Mouse (Mus musculus) heart, embryonic 16.5 days (tissue): Measurements from ENCODE around the gene Acy3. TPM values are rescaled to one million over a fixed set of nuclear protein-coding genes. Genes with fewer than 3 reads are reported as not detected.
"Not testable (repeated sequence)": the region's sequence is repeated elsewhere in the genome, so short reads cannot be mapped to it uniquely, and the experiment has no call there.

Source experiments
- ATAC-seq: fragments of 200-750 bp; cut with Nextera tagmentation; replicated peaks from 2 replicates; pipeline ENCODE4 v1.8.0; 2017; ENCODE audit warnings: moderate number of reproducible peaks; ENCODE audit not compliant: insufficient read depth, low FRiP score; ENCODE audit errors: extremely low read depth
- H3K27ac ChIP-seq: fragments of 300-500 bp; sonication (generic); 2 replicates; pipeline ENCODE4 v1.5.1; 2014; ENCODE audit warnings: mild to moderate bottlenecking, low read length, control low read depth, moderate library complexity
- H3K27me3 ChIP-seq: fragments of 300-500 bp; sonication (generic); 2 replicates; pipeline ENCODE4 v1.6.1; 2014; ENCODE audit warnings: low read length, mixed read lengths; ENCODE audit not compliant: control insufficient read depth, insufficient read depth
- H3K36me3 ChIP-seq: fragments of 300-500 bp; sonication (generic); 2 replicates; pipeline ENCODE4 v1.6.1; 2014; ENCODE audit not compliant: control insufficient read depth, insufficient read depth
- H3K4me1 ChIP-seq: fragments of 300-500 bp; sonication (generic); 2 replicates; pipeline ENCODE4 v1.6.1; 2014; ENCODE audit warnings: low read length, mixed read lengths; ENCODE audit not compliant: control insufficient read depth, insufficient read depth
- H3K4me2 ChIP-seq: fragments of 300-500 bp; sonication (generic); 2 replicates; pipeline ENCODE4 v1.6.1; 2014; ENCODE audit warnings: low read depth, mild to moderate bottlenecking, control low read depth, low read length
- H3K4me3 ChIP-seq: fragments of 300-500 bp; sonication (generic); 2 replicates; pipeline ENCODE4 v1.5.1; 2014; ENCODE audit warnings: mild to moderate bottlenecking, control low read depth, low read length
- H3K9ac ChIP-seq: fragments of 300-500 bp; sonication (generic); 2 replicates; pipeline ENCODE4 v1.6.1; 2014; ENCODE audit warnings: low read length, control low read depth
- H3K9me3 ChIP-seq: fragments of 300-500 bp; sonication (generic); replicated peaks from 2 replicates; pipeline ENCODE4 v1.6.1; 2016; ENCODE audit warnings: low read length; ENCODE audit not compliant: control insufficient read depth
- WGBS: fragments of 180-500 bp; shearing (Covaris S2); extraction: QIAGEN DNeasy Blood & Tissue Kit; methylation state at CpG from one replicate; pipeline ENCODE4 v1.1.7; 2014; 5-methylcytosine and 5-hydroxymethylcytosine counted together
- polyA plus RNA-seq: library from polyadenylated mRNA; unstranded; fragments of >200 nt; fragmentation: Nextera tagmentation; extraction: Ambion mirVana; gene quantifications from 2 replicates; pipeline ENCODE4 v1.2.1, GENCODE M21; 2015

The Acy3 gene
- polyA plus RNA-seq, 1 experiment from 2014 or later = 13.0 TPM

- peak overlapping the region; percentile 89 for H3K9ac ChIP-seq
- ATAC-seq = 0 out of 2 replicates have a peak, but pooled peaks have one; percentile 5
- 29% methylated on average over 7 of the region's 8 CpGs for WGBS
Observed at GRCm38 (mm10) chr19:4037154-4037787, 50.9 kb downstream of the Acy3 start.

GRCm38 (mm10) chr19:4037788-4038232 lies 51.4 kb downstream of the Acy3 start, which contains the start of gene Gstp1:
Gstp1 (minus strand) TSS chr19:4037985.
- peak within 1 kb of the TSS; percentile 67 for H3K4me3 ChIP-seq
- H3K27ac ChIP-seq = peak within 1 kb of the TSS; percentile 85
- H3K9me3 ChIP-seq = no peaks in the 10 kb centered on the region
- H3K36me3 ChIP-seq = peaks cover 2% of the 10 kb centered on the region
- H3K9ac ChIP-seq = peak within 1 kb of the TSS; percentile 89
- WGBS = under 1% methylated on average over 26 of the region's 26 CpGs
- H3K27me3 ChIP-seq = no peaks in the 10 kb centered on the region
- peak within 1 kb of the TSS; percentile 85 for H3K4me2 ChIP-seq
- H3K4me1 ChIP-seq = peaks cover 12% of the 10 kb centered on the region; the same call in 1 of the 2 replicates
- peak; percentile 93 for ATAC-seq

More at GRCm38 (mm10) chr19:4037154-4037787, 50.9 kb downstream of the Acy3 start:
- not testable (repeated sequence) for H3K27me3 ChIP-seq, H3K9me3 ChIP-seq, H3K36me3 ChIP-seq
- Histone ChIP-seq H3K4me2 (peak overlapping the region; percentile 85), H3K27ac (peak overlapping the region; percentile 85), H3K4me1 (peaks cover 12% of the 10 kb centered on the region; the same call in 1 of the 2 replicates), H3K4me3 (peak overlapping the region; percentile 67)

Other genes starting within 250 kb of the Acy3 start
- gene Kmt5b, start 219.1 kb upstream of the Acy3 start, polyA plus RNA-seq = 18.9 and 20.4 TPM in 2 replicates
- gene Chka, start 134.8 kb upstream of the Acy3 start, polyA plus RNA-seq = 24.1 and 30.6 TPM in 2 replicates
- 31.0 and 32.3 TPM in 2 replicates for gene Tcirg1, start 79.4 kb upstream of the Acy3 start, polyA plus RNA-seq
- gene Ndufs8, start 73.8 kb upstream of the Acy3 start, polyA plus RNA-seq = 466 and 487 TPM in 2 replicates
- gene Aldh3b1, start 56.8 kb upstream of the Acy3 start, polyA plus RNA-seq = 2.6 and 3.7 TPM in 2 replicates
- 19.8 TPM in 2 replicates for gene Unc93b1, start 51.4 kb upstream of the Acy3 start, polyA plus RNA-seq
- not detected in 2 replicates for gene Aldh3b3, start 27.9 kb upstream of the Acy3 start, polyA plus RNA-seq
- 0.21 and 0.47 TPM in 2 replicates for gene Aldh3b2, start 14.2 kb upstream of the Acy3 start, polyA plus RNA-seq
- not detected in 2 replicates for gene Tbx10, start 6.2 kb downstream of the Acy3 start, polyA plus RNA-seq
- gene Nudt8, start 14.0 kb downstream of the Acy3 start, polyA plus RNA-seq = 67.8 and 75.1 TPM in 2 replicates
- 6.2 TPM in 2 replicates for gene Gm49405, start 14.1 kb downstream of the Acy3 start, polyA plus RNA-seq
- gene Doc2g, start 16.7 kb downstream of the Acy3 start, polyA plus RNA-seq = 84.9 and 90.6 TPM in 2 replicates
- gene Ndufv1, start 26.2 kb downstream of the Acy3 start, polyA plus RNA-seq = 618 and 661 TPM in 2 replicates
- 378 and 420 TPM in 2 replicates for gene Gstp1, start 51.4 kb downstream of the Acy3 start, polyA plus RNA-seq
- 8.0 and 18.4 TPM in 2 replicates for gene Gstp2, start 59.5 kb downstream of the Acy3 start, polyA plus RNA-seq
- 0.51 and 0.80 TPM in 2 replicates for gene Gstp3, start 73.0 kb downstream of the Acy3 start, polyA plus RNA-seq
- not detected in 2 replicates for gene Cabp2, start 95.0 kb downstream of the Acy3 start, polyA plus RNA-seq
- 86.0 and 86.2 TPM in 2 replicates for gene Cdk2ap2, start 110.6 kb downstream of the Acy3 start, polyA plus RNA-seq
- 27.7 and 29.4 TPM in 2 replicates for gene Pitpnm1, start 113.4 kb downstream of the Acy3 start, polyA plus RNA-seq
- 87.5 and 88.6 TPM in 2 replicates for gene Aip, start 139.3 kb downstream of the Acy3 start, polyA plus RNA-seq
- not detected in 2 replicates for gene Gpr152, start 153.2 kb downstream of the Acy3 start, polyA plus RNA-seq
- gene Cabp4, start 157.5 kb downstream of the Acy3 start, polyA plus RNA-seq = 0.11 TPM in 1 of 2 replicates, not detected in the other
- 133 and 134 TPM in 2 replicates for gene Coro1b, start 162.0 kb downstream of the Acy3 start, polyA plus RNA-seq
- 25.3 and 71.1 TPM in 2 replicates for gene Ptprcap, start 167.0 kb downstream of the Acy3 start, polyA plus RNA-seq
- gene Rps6kb2, start 176.8 kb downstream of the Acy3 start, polyA plus RNA-seq = 47.4 and 48.7 TPM in 2 replicates
- 15.9 and 17.5 TPM in 2 replicates for gene Carns1, start 188.9 kb downstream of the Acy3 start, polyA plus RNA-seq
- gene Tbc1d10c, start 204.7 kb downstream of the Acy3 start, polyA plus RNA-seq = 10.8 and 26.5 TPM in 2 replicates
- gene Ppp1ca, start 205.5 kb downstream of the Acy3 start, polyA plus RNA-seq = 813 and 866 TPM in 2 replicates
- 19.9 and 21.1 TPM in 2 replicates for gene Rad9a, start 215.1 kb downstream of the Acy3 start, polyA plus RNA-seq
- gene Clcf1, start 227.7 kb downstream of the Acy3 start, polyA plus RNA-seq = 1.5 and 1.7 TPM in 2 replicates
- gene AC109138.7, start 227.8 kb downstream of the Acy3 start, polyA plus RNA-seq = not detected in 2 replicates
- gene Pold4, start 245.3 kb downstream of the Acy3 start, polyA plus RNA-seq = 22.6 and 24.9 TPM in 2 replicates